Comparison of ENCODE assay signal across 8 mouse cellular contexts in genomic region chr11:88186078-88186946, GRCm38 (mm10). TPM values are rescaled to one million over a fixed set of nuclear protein-coding genes. Genes with fewer than 3 reads are reported as not detected.
DNase-seq lines count a peak whose midpoint lies in the region; ATAC-seq and TF ChIP-seq lines count a peak whose summit lies in the region.

No protein-coding gene starts in this region.

- no peak for DNase-seq in layer of hippocampus, adult 2 months (ENCODE audit: low spot score in 2 of 2)
- DNase-seq in layer of hippocampus, adult 11-12 months (ENCODE audit: low spot score), result no peak
- DNase-seq in hindbrain, embryonic 14.5 days (ENCODE audit: low spot score), result no peak
- DNase-seq in limb, embryonic 14.5 days (ENCODE audit: low spot score), result no peak
- no peak for DNase-seq in thymus, postnatal 25 days
- DNase-seq in embryo, embryonic 11 days, result no peak
- no peak for DNase-seq in spleen, postnatal 36 days (ENCODE audit: low spot score in 2 of 2)

- TF ChIP-seq POLR2A in limb, embryonic 14.5 days (IDR thresholded peaks at IDR 0.05; ENCODE audit: borderline replicate concordance, extremely low read depth, insufficient read depth, insufficient read length), result no peak
- no peak for TF ChIP-seq POLR2A in small intestine, adult 2 months (IDR thresholded peaks at IDR 0.05; ENCODE audit: low read depth, low read length)

- H3K36me3 ChIP-seq in hindbrain, embryonic 14.5 days (replicated peaks; ENCODE audit: control insufficient read depth, insufficient read depth), result peaks cover 29% of the 10 kb centered on the region
- peaks cover 27% of the 10 kb centered on the region for H3K36me3 ChIP-seq in limb, embryonic 14.5 days (ENCODE audit: control insufficient read depth, insufficient read depth, low read length)
- H3K36me3 ChIP-seq in small intestine, adult 2 months (ENCODE audit: control insufficient read depth, insufficient read depth, low read length), result no peaks in the 10 kb centered on the region

- no peak overlapping the region for H3K4me2 ChIP-seq in hindbrain, embryonic 14.5 days (replicated peaks)
- no peak overlapping the region; the same call in 1 of the 2 replicates for H3K4me2 ChIP-seq in limb, embryonic 14.5 days (replicated peaks; ENCODE audit: low read depth, low read length, severe bottlenecking)

- no peak for TF ChIP-seq CTCF in layer of hippocampus, adult 2 months (conservative IDR thresholded peaks at IDR 0.05)
- TF ChIP-seq CTCF in small intestine, adult 2 months (IDR thresholded peaks at IDR 0.05; ENCODE audit: extremely low read depth, insufficient read length, insufficient replicate concordance, low read depth, low read length), result no peak

- H3K27me3 ChIP-seq in hindbrain, embryonic 14.5 days (ENCODE audit: control insufficient read depth, insufficient read depth, low read length), result peaks cover 3% of the 10 kb centered on the region; the same call in 1 of the 2 replicates
- H3K27me3 ChIP-seq in limb, embryonic 14.5 days (ENCODE audit: control insufficient read depth, insufficient read depth, low read length), result no peaks in the 10 kb centered on the region
- no peaks in the 10 kb centered on the region for H3K27me3 ChIP-seq in small intestine, adult 2 months (ENCODE audit: control insufficient read depth, insufficient read depth, low read length)

- 72% methylated on average over 14 of the region's 14 CpGs for WGBS in hindbrain, embryonic 14.5 days
- WGBS in limb, embryonic 14.5 days, result 73% methylated on average over 14 of the region's 14 CpGs
- 91% methylated on average over 14 of the region's 14 CpGs for WGBS in small intestine, adult 2 months

- H3K4me1 ChIP-seq in hindbrain, embryonic 14.5 days (replicated peaks; ENCODE audit: control insufficient read depth, insufficient read depth, low read length), result peaks cover 16% of the 10 kb centered on the region
- H3K4me1 ChIP-seq in limb, embryonic 14.5 days (ENCODE audit: control insufficient read depth, insufficient read depth, low read length), result peaks cover 35% of the 10 kb centered on the region
- peaks cover 2% of the 10 kb centered on the region; the same call in 1 of the 2 replicates for H3K4me1 ChIP-seq in small intestine, adult 2 months (ENCODE audit: control insufficient read depth, insufficient read depth, insufficient read length, low read length)

- H3K9me3 ChIP-seq in hindbrain, embryonic 14.5 days (ENCODE audit: control insufficient read depth, low read length), result no peaks in the 10 kb centered on the region
- H3K9me3 ChIP-seq in limb, embryonic 14.5 days (ENCODE audit: control insufficient read depth, low read length), result no peaks in the 10 kb centered on the region

- H3K4me3 ChIP-seq in layer of hippocampus, adult 2 months, result no peak overlapping the region
- H3K4me3 ChIP-seq in hindbrain, embryonic 14.5 days (replicated peaks; ENCODE audit: low read length), result no peak overlapping the region
- H3K4me3 ChIP-seq in limb, embryonic 14.5 days (replicated peaks; ENCODE audit: low read length), result no peak overlapping the region
- H3K4me3 ChIP-seq in small intestine, adult 2 months (ENCODE audit: low read depth, low read length), result no peak overlapping the region

- H3K27ac ChIP-seq in layer of hippocampus, adult 2 months, result peak overlapping the region; percentile 82; the same call in 1 of the 2 replicates
- H3K27ac ChIP-seq in hindbrain, embryonic 14.5 days, result peak overlapping the region; percentile 76; the same call in 1 of the 2 replicates
- H3K27ac ChIP-seq in limb, embryonic 14.5 days (replicated peaks; ENCODE audit: low read depth, low read length), result peak overlapping the region; percentile 83
- H3K27ac ChIP-seq in small intestine, adult 2 months (ENCODE audit: insufficient read depth, low read depth, low read length), result peak overlapping the region; percentile 28; the same call in 1 of the 2 replicates

- 0 out of 2 replicates have a peak overlapping the region, but pooled peaks have one; percentile 51 for H3K9ac ChIP-seq in hindbrain, embryonic 14.5 days
- H3K9ac ChIP-seq in limb, embryonic 14.5 days (ENCODE audit: low read depth, low read length, severe bottlenecking), result no peak overlapping the region

- no peak for ATAC-seq in hindbrain, embryonic 14.5 days (ENCODE audit: low FRiP score)
- ATAC-seq in limb, embryonic 14.5 days (ENCODE audit: low FRiP score, low read depth), result no peak

RNA-seq across cellular contexts. Expression of gene Mrps23, which starts 17.9 kb away (rescaled TPM):
- 10 to 100 TPM; 64.9 to 65.6 TPM for total RNA-seq in layer of hippocampus, adult 2 months (2021)
- polyA plus RNA-seq in hindbrain, embryonic 14.5 days (2014; fragmentation: Nextera tagmentation; extraction: Ambion mirVana), result 67.8 and 68.7 TPM in 2 replicates
- 46.9 and 63.5 TPM in 2 replicates for polyA plus RNA-seq in limb, embryonic 14.5 days (2012; rRNA removed)
- 60.2 and 64.7 TPM in 2 replicates for polyA plus RNA-seq in limb, embryonic 14.5 days (2014; fragmentation: Nextera tagmentation; extraction: Ambion mirVana)
- 9.4 and 17.5 TPM in 2 replicates for polyA plus RNA-seq in small intestine, adult 2 months (2012; rRNA removed)

Comparison
In these comparisons a context has a peak if more than half of its experiments do, and no peak if none do; other contexts are left out.
1. H3K27ac ChIP-seq: peak in every context shown above with its lines; median percentile 83 in limb, embryonic 14.5 days; 82 in layer of hippocampus, adult 2 months; 76 in hindbrain, embryonic 14.5 days; 28 in small intestine, adult 2 months.